ENCODE assay signal across 8 mouse cellular contexts in genomic region chr7:19024096-19024506, GRCm38 (mm10). TPM values are rescaled to one million over a fixed set of nuclear protein-coding genes. Genes with fewer than 3 reads are reported as not detected.
A peak's percentile ranks its signal among the peaks of the same experiment; 100 is the strongest.
DNase-seq lines count a peak whose midpoint lies in the region; ATAC-seq and TF ChIP-seq lines count a peak whose summit lies in the region.

Gene Sympk, plus strand, starts transcription at chr7:19024377.

- no peak for TF ChIP-seq EP300 in ES-Bruce4 (IDR thresholded peaks at IDR 0.05; ENCODE audit: insufficient read depth, low read depth, low read length)

- no peak for TF ChIP-seq CTCF in ES-Bruce4 (IDR thresholded peaks at IDR 0.05; ENCODE audit: low read depth, low read length)

- H3K9ac ChIP-seq in ES-Bruce4 (ENCODE audit: low read depth, poor library complexity, severe bottlenecking): peak within 1 kb of the TSS; percentile 94
- H3K9ac ChIP-seq in forebrain, embryonic 14.5 days (ENCODE audit: low read length): peak within 1 kb of the TSS; percentile 92
- H3K9ac ChIP-seq in neural tube, embryonic 15.5 days (replicated peaks): peak within 1 kb of the TSS; percentile 86

- peak; percentile 88 for ATAC-seq in cerebellum, adult (ENCODE audit: insufficient number of reproducible peaks, low FRiP score, low TSS enrichment)
- peak; percentile 97 for ATAC-seq in forebrain, embryonic 14.5 days
- peak; percentile 94 for ATAC-seq in neural tube, embryonic 15.5 days (ENCODE audit: low FRiP score)

- TF ChIP-seq POLR2A in ES-Bruce4 (IDR thresholded peaks at IDR 0.05; ENCODE audit: insufficient read depth, low read length): no peak

- H3K27ac ChIP-seq in ES-Bruce4 (ENCODE audit: insufficient read depth, low read length): peak within 1 kb of the TSS; percentile 23; the same call in 1 of the 2 replicates
- peak within 1 kb of the TSS; percentile 23 for H3K27ac ChIP-seq in forebrain, embryonic 14.5 days (ENCODE audit: low read depth, low read length)
- peak within 1 kb of the TSS; percentile 75 for H3K27ac ChIP-seq in neural tube, embryonic 15.5 days (replicated peaks)

- WGBS in forebrain, embryonic 14.5 days: under 1% methylated on average over 50 of the region's 50 CpGs
- under 1% methylated on average over 46 of the region's 50 CpGs for WGBS in neural tube, embryonic 15.5 days

- H3K36me3 ChIP-seq in ES-Bruce4 (ENCODE audit: control insufficient read depth, insufficient read depth, low read length, poor library complexity, severe bottlenecking): no peaks in the 10 kb centered on the region
- H3K36me3 ChIP-seq in forebrain, embryonic 14.5 days (ENCODE audit: control insufficient read depth, insufficient read depth, low read length): peaks cover 8% of the 10 kb centered on the region
- peaks cover 2% of the 10 kb centered on the region for H3K36me3 ChIP-seq in neural tube, embryonic 15.5 days

- H3K4me2 ChIP-seq in forebrain, embryonic 14.5 days (ENCODE audit: low read length): peak within 1 kb of the TSS; percentile 87
- H3K4me2 ChIP-seq in neural tube, embryonic 15.5 days: peak within 1 kb of the TSS; percentile 85

- no peaks in the 10 kb centered on the region for H3K27me3 ChIP-seq in ES-Bruce4 (ENCODE audit: control insufficient read depth, insufficient read depth, low read length, poor library complexity, severe bottlenecking)
- H3K27me3 ChIP-seq in forebrain, embryonic 14.5 days (replicated peaks; ENCODE audit: control insufficient read depth, insufficient read depth, low read length): peaks cover 30% of the 10 kb centered on the region
- peaks cover 37% of the 10 kb centered on the region for H3K27me3 ChIP-seq in neural tube, embryonic 15.5 days (replicated peaks)

- H3K4me3 ChIP-seq in ES-Bruce4 (ENCODE audit: low read depth, low read length): peak within 1 kb of the TSS; percentile 91
- peak within 1 kb of the TSS; percentile 87 for H3K4me3 ChIP-seq in forebrain, embryonic 14.5 days (ENCODE audit: low read depth, low read length)
- H3K4me3 ChIP-seq in neural tube, embryonic 15.5 days (replicated peaks): peak within 1 kb of the TSS; percentile 88

- peak; percentile 98 for DNase-seq in forebrain, embryonic 14.5 days (ENCODE audit: low spot score)
- DNase-seq in heart, postnatal 14 days: peak; percentile 96 to 97
- peak; percentile 94 for DNase-seq in layer of hippocampus, adult 11-12 months (ENCODE audit: low spot score)
- peak; percentile 96 to 97 for DNase-seq in lung, adult 18-20 months
- DNase-seq in testis, postnatal 14 days (ENCODE audit: low spot score): peak; percentile 96

- intact Hi-C loops in heart, postnatal 14 days (cut with DNase I): no loop called here

- peaks cover 3% of the 10 kb centered on the region for H3K4me1 ChIP-seq in ES-Bruce4 (ENCODE audit: control insufficient read depth, insufficient read depth, low read length)
- peaks cover 4% of the 10 kb centered on the region; the same call in 1 of the 2 replicates for H3K4me1 ChIP-seq in forebrain, embryonic 14.5 days (ENCODE audit: control insufficient read depth, insufficient read depth, low read length)
- peaks cover 27% of the 10 kb centered on the region for H3K4me1 ChIP-seq in neural tube, embryonic 15.5 days

- H3K9me3 ChIP-seq in ES-Bruce4 (replicated peaks; ENCODE audit: control insufficient read depth, insufficient read depth, low read length, poor library complexity, severe bottlenecking): no peaks in the 10 kb centered on the region
- no peaks in the 10 kb centered on the region for H3K9me3 ChIP-seq in forebrain, embryonic 14.5 days (replicated peaks; ENCODE audit: control insufficient read depth, low read length)
- H3K9me3 ChIP-seq in neural tube, embryonic 15.5 days (replicated peaks): no peaks in the 10 kb centered on the region

RNA-seq across cellular contexts. Expression of gene Sympk, which starts in this region (rescaled TPM):
- 102 and 119 TPM in 2 replicates for polyA plus RNA-seq in ES-Bruce4 (2011; ENCODE audit: insufficient read depth, insufficient read length, low read depth, missing spikeins)
- 19.1 and 22.7 TPM in 2 replicates for polyA plus RNA-seq in forebrain, embryonic 14.5 days (2014; fragmentation: Nextera tagmentation; extraction: Ambion mirVana)
- 10 to 100 TPM; 64.6 to 66.5 TPM for total RNA-seq in heart, postnatal 14 days (2021)
- 26.4 and 28.3 TPM in 2 replicates for polyA plus RNA-seq in neural tube, embryonic 15.5 days (2015; fragmentation: Nextera tagmentation; extraction: Ambion mirVana)

Comparison
In these comparisons a context has a peak if more than half of its experiments do, and no peak if none do; other contexts are left out.
1. Peak in every context shown above with its lines: DNase-seq, ATAC-seq, H3K4me3 ChIP-seq and H3K27ac ChIP-seq.
2. H3K27ac ChIP-seq: peak in every context shown above with its lines; median percentile 75 in neural tube, embryonic 15.5 days; 23 in ES-Bruce4; 23 in forebrain, embryonic 14.5 days.